Comparison of ENCODE assay signal across 8 mouse cellular contexts in genomic region chr19:59346325-59346724, GRCm38 (mm10). TPM values are rescaled to one million over a fixed set of nuclear protein-coding genes. Genes with fewer than 3 reads are reported as not detected.
A peak's percentile ranks its signal among the peaks of the same experiment; 100 is the strongest.
DNase-seq lines count a peak whose midpoint lies in the region; ATAC-seq and TF ChIP-seq lines count a peak whose summit lies in the region.

No protein-coding gene starts in this region.

- peak overlapping the region; percentile 100 for H3K4me2 ChIP-seq in heart, postnatal 0 days (ENCODE audit: low read depth, low read length)
- peak overlapping the region; percentile 76 for H3K4me2 ChIP-seq in midbrain, embryonic 11.5 days

- H3K27me3 ChIP-seq in heart, postnatal 0 days (ENCODE audit: control insufficient read depth, insufficient read depth, low read length): 0 out of 2 replicates have a peak, but pooled peaks cover 6% of the 10 kb centered on the region
- H3K27me3 ChIP-seq in MEL (ENCODE audit: control insufficient read depth in 1 of 2, insufficient read depth in 2 of 2, low read length in 2 of 2): no peaks in the 10 kb centered on the region
- no peaks in the 10 kb centered on the region for H3K27me3 ChIP-seq in hindbrain, embryonic 10.5 days (ENCODE audit: insufficient read depth, poor library complexity, severe bottlenecking)
- H3K27me3 ChIP-seq in midbrain, embryonic 11.5 days (ENCODE audit: control insufficient read depth, insufficient read depth, low read length): no peaks in the 10 kb centered on the region

- no peak for TF ChIP-seq CTCF in heart, postnatal 0 days (IDR thresholded peaks at IDR 0.05; ENCODE audit: low read depth)
- TF ChIP-seq CTCF in MEL (IDR thresholded peaks at IDR 0.05 in 2 of 3, conservative IDR thresholded peaks at IDR 0.05 in 1 of 3; ENCODE audit: control insufficient read depth in 1 of 3, insufficient read depth in 1 of 3, low read depth in 2 of 3, low read length in 3 of 3, poor library complexity in 1 of 3, severe bottlenecking in 1 of 3): no peak

- no peaks in the 10 kb centered on the region for H3K36me3 ChIP-seq in heart, postnatal 0 days (replicated peaks; ENCODE audit: control insufficient read depth, insufficient read depth, low read length)
- H3K36me3 ChIP-seq in MEL (ENCODE audit: control insufficient read depth in 1 of 2, insufficient read depth in 2 of 2, low read length in 2 of 2): peaks cover 5 to 39% of the 10 kb centered on the region in 2 experiments; a peak in 3 of 4 replicates
- H3K36me3 ChIP-seq in hindbrain, embryonic 10.5 days: no peaks in the 10 kb centered on the region
- H3K36me3 ChIP-seq in midbrain, embryonic 11.5 days (ENCODE audit: control insufficient read depth, insufficient read depth, low read length): no peaks in the 10 kb centered on the region

- H3K9me3 ChIP-seq in heart, postnatal 0 days (replicated peaks; ENCODE audit: control insufficient read depth, low read length): no peaks in the 10 kb centered on the region
- no peaks in the 10 kb centered on the region for H3K9me3 ChIP-seq in MEL (replicated peaks; ENCODE audit: insufficient read depth, low read length)
- H3K9me3 ChIP-seq in hindbrain, embryonic 10.5 days: no peaks in the 10 kb centered on the region
- H3K9me3 ChIP-seq in midbrain, embryonic 11.5 days (ENCODE audit: control insufficient read depth, low read length): no peaks in the 10 kb centered on the region

- no peak; a peak in 1 of 4 replicates for TF ChIP-seq POLR2A in MEL (IDR thresholded peaks at IDR 0.05; ENCODE audit: control insufficient read depth in 1 of 2, insufficient read depth in 1 of 2, low read depth in 1 of 2, low read length in 2 of 2, poor library complexity in 1 of 2)

- TF ChIP-seq RAD21 in MEL (IDR thresholded peaks at IDR 0.05; ENCODE audit: low read depth, low read length): no peak

- peaks cover 83% of the 10 kb centered on the region for H3K79me2 ChIP-seq in MEL (ENCODE audit: control insufficient read depth, insufficient read depth, low read length, poor library complexity)

- TF ChIP-seq EP300 in heart, postnatal 0 days (IDR thresholded peaks at IDR 0.05; ENCODE audit: low read depth): no peak
- TF ChIP-seq EP300 in MEL (IDR thresholded peaks at IDR 0.05; ENCODE audit: low read depth in 1 of 2, low read length in 2 of 2): no peak

- peak overlapping the region; percentile 76 for H3K4me3 ChIP-seq in heart, postnatal 0 days (ENCODE audit: low read depth, low read length)
- H3K4me3 ChIP-seq in MEL (ENCODE audit: control insufficient read depth in 1 of 2, insufficient read depth in 1 of 2, low read depth in 2 of 2, low read length in 2 of 2): peak overlapping the region; percentile 62 to 82
- peak overlapping the region; percentile 93 for H3K4me3 ChIP-seq in hindbrain, embryonic 10.5 days
- peak overlapping the region; percentile 88 for H3K4me3 ChIP-seq in midbrain, embryonic 11.5 days (ENCODE audit: low read depth, low read length)

- no peak for DNase-seq in heart, postnatal 0 days (ENCODE audit: low spot score)
- DNase-seq in heart, adult 9 months (ENCODE audit: low spot score in 2 of 2): no peak
- DNase-seq in MEL (ENCODE audit: low read depth, low spot score): no peak
- DNase-seq in hindbrain, embryonic 10.5 days (ENCODE audit: low spot score): no peak
- no peak for DNase-seq in midbrain, embryonic 11.5 days (ENCODE audit: low spot score, missing footprints)
- DNase-seq in T-cell, adult 2 months (ENCODE audit: low spot score): no peak
- DNase-seq in frontal cortex, adult 2 months (ENCODE audit: extremely low spot score in 1 of 2, low spot score in 1 of 2): no peak
- DNase-seq in B cell, adult 2 months: no peak

- peak overlapping the region; percentile 94 for H3K27ac ChIP-seq in heart, postnatal 0 days (ENCODE audit: low read depth)
- peak overlapping the region; percentile 71 for H3K27ac ChIP-seq in MEL (ENCODE audit: control insufficient read depth, low read depth, low read length)
- peak overlapping the region; percentile 97 for H3K27ac ChIP-seq in hindbrain, embryonic 10.5 days
- peak overlapping the region; percentile 85 for H3K27ac ChIP-seq in midbrain, embryonic 11.5 days (ENCODE audit: low read depth, low read length)

- peak overlapping the region; percentile 86 for H3K9ac ChIP-seq in heart, postnatal 0 days (replicated peaks; ENCODE audit: low read depth, low read length)
- H3K9ac ChIP-seq in MEL (ENCODE audit: control insufficient read depth, low read depth, low read length, poor library complexity, severe bottlenecking): peak overlapping the region; percentile 81
- H3K9ac ChIP-seq in midbrain, embryonic 11.5 days (ENCODE audit: low read length): peak overlapping the region; percentile 89

- 8% methylated on average over 11 of the region's 11 CpGs for WGBS in heart, postnatal 0 days
- 3% methylated on average over 11 of the region's 11 CpGs for WGBS in hindbrain, embryonic 10.5 days
- 3% methylated on average over 11 of the region's 11 CpGs for WGBS in midbrain, embryonic 11.5 days

- ATAC-seq in heart, postnatal 0 days (ENCODE audit: insufficient read depth, low read depth): no peak
- ATAC-seq in midbrain, embryonic 11.5 days (ENCODE audit: low FRiP score): 0 out of 2 replicates have a peak, but pooled peaks have one; percentile 10

- peaks cover 18% of the 10 kb centered on the region for H3K4me1 ChIP-seq in heart, postnatal 0 days (ENCODE audit: control insufficient read depth, insufficient read depth)
- H3K4me1 ChIP-seq in MEL (ENCODE audit: control insufficient read depth in 1 of 2, insufficient read depth in 2 of 2, low read length in 2 of 2): peaks cover 12 to 32% of the 10 kb centered on the region in 2 experiments
- H3K4me1 ChIP-seq in hindbrain, embryonic 10.5 days (replicated peaks): peaks cover 49% of the 10 kb centered on the region
- H3K4me1 ChIP-seq in midbrain, embryonic 11.5 days (ENCODE audit: control insufficient read depth, insufficient read depth, low read length): peaks cover 24% of the 10 kb centered on the region

TF ChIP-seq in MEL, 35 proteins besides CTCF, POLR2A, EP300 and RAD21:
- TF ChIP-seq ELF1 (IDR thresholded peaks at IDR 0.05; ENCODE audit: low read depth, low read length) (no peak), MAZ (IDR thresholded peaks at IDR 0.05; ENCODE audit: low read depth, low read length) (no peak), TAL1 (IDR thresholded peaks at IDR 0.05; ENCODE audit: low read length) (no peak), BHLHE40 (IDR thresholded peaks at IDR 0.05; ENCODE audit: borderline replicate concordance, low read depth, low read length) (no peak), POLR2AphosphoS5 (IDR thresholded peaks at IDR 0.05; ENCODE audit: borderline replicate concordance, low read depth, low read length) (no peak), NRF1 (IDR thresholded peaks at IDR 0.05; ENCODE audit: insufficient read depth, low read depth, low read length, poor library complexity, severe bottlenecking) (no peak), MYC (IDR thresholded peaks at IDR 0.05; ENCODE audit: low read depth, low read length) (no peak), RCOR1 (IDR thresholded peaks at IDR 0.05; ENCODE audit: low read depth, low read length) (no peak), HCFC1 (IDR thresholded peaks at IDR 0.05; ENCODE audit: low read depth, low read length) (no peak), KAT2A (conservative IDR thresholded peaks at IDR 0.05; ENCODE audit: low read depth, low read length) (no peak), GATA1 (IDR thresholded peaks at IDR 0.05; ENCODE audit: low read depth, low read length) (no peak), ETS1 (IDR thresholded peaks at IDR 0.05; ENCODE audit: low read depth, low read length) (no peak), MEF2A (IDR thresholded peaks at IDR 0.05; ENCODE audit: extremely low read depth, insufficient replicate concordance, low read depth, low read length, poor library complexity, severe bottlenecking) (no peak), ZC3H11A (IDR thresholded peaks at IDR 0.05; ENCODE audit: low read depth, low read length) (no peak), GABPA (IDR thresholded peaks at IDR 0.05; ENCODE audit: low read depth, low read length) (no peak), UBTF (IDR thresholded peaks at IDR 0.05; ENCODE audit: borderline replicate concordance, insufficient read depth, low read depth, low read length) (no peak), E2F4 (IDR thresholded peaks at IDR 0.05; ENCODE audit: borderline replicate concordance, low read depth, low read length) (no peak), TBP (IDR thresholded peaks at IDR 0.05; ENCODE audit: low read depth, low read length) (no peak)

RNA-seq across cellular contexts. Expression of gene Pdzd8, which starts 0.7 kb away (rescaled TPM):
- total RNA-seq in heart, postnatal 0 days (2014; rRNA removed; ENCODE audit: low replicate concordance): 29.5 and 31.4 TPM in 2 replicates
- polyA plus RNA-seq in heart, postnatal 0 days (2015; fragmentation: Nextera tagmentation; extraction: Ambion mirVana): 4.4 and 5.2 TPM in 2 replicates
- total RNA-seq in MEL (2012; rRNA removed): 49.8 and 52.1 TPM in 2 replicates
- polyA plus RNA-seq in MEL (2012; ENCODE audit: insufficient read depth in 1 of 2, insufficient read length in 2 of 2, low read depth in 1 of 2, low replicate concordance in 2 of 2, missing spikeins in 1 of 2): 100 to 1,000 TPM in 1 of 2 experiments, 10 to 100 TPM in 1; 46.4 to 137 TPM
- polyA plus RNA-seq in hindbrain, embryonic 10.5 days (2016; fragmentation: Nextera tagmentation; extraction: Ambion mirVana): 8.3 and 9.5 TPM in 2 replicates
- polyA plus RNA-seq in midbrain, embryonic 11.5 days (2014; fragmentation: Nextera tagmentation; extraction: Ambion mirVana): 12.9 and 13.4 TPM in 2 replicates
- 18.8 and 20.5 TPM in 2 replicates for polyA plus RNA-seq in frontal cortex, adult 2 months (2012; rRNA removed)

RNA-seq across cellular contexts. Expression of gene Rps12-ps3, which starts 24.2 kb away (rescaled TPM):
- 112 and 123 TPM in 2 replicates for total RNA-seq in heart, postnatal 0 days (2014; rRNA removed; ENCODE audit: low replicate concordance)
- 1.4 and 4.0 TPM in 2 replicates for polyA plus RNA-seq in heart, postnatal 0 days (2015; fragmentation: Nextera tagmentation; extraction: Ambion mirVana)
- 348 and 662 TPM in 2 replicates for total RNA-seq in MEL (2012; rRNA removed)
- polyA plus RNA-seq in MEL (2012; ENCODE audit: insufficient read depth in 1 of 2, insufficient read length in 2 of 2, low read depth in 1 of 2, low replicate concordance in 2 of 2, missing spikeins in 1 of 2): 1,000 to 10,000 TPM in 1 of 2 experiments, not detected in 1; 4,283 TPM
- 3.3 and 17.4 TPM in 2 replicates for polyA plus RNA-seq in hindbrain, embryonic 10.5 days (2016; fragmentation: Nextera tagmentation; extraction: Ambion mirVana)
- polyA plus RNA-seq in midbrain, embryonic 11.5 days (2014; fragmentation: Nextera tagmentation; extraction: Ambion mirVana): 15.1 and 25.5 TPM in 2 replicates
- polyA plus RNA-seq in frontal cortex, adult 2 months (2012; rRNA removed): 53.7 and 89.2 TPM in 2 replicates
